Mouse (Mus musculus) thymus, adult 18-20 months (tissue): ENCODE data around the gene Gm49322.
A peak's percentile ranks its signal among the peaks of the same experiment; 100 is the strongest.
"Not testable (repeated sequence)": the region's sequence is repeated elsewhere in the genome, so short reads cannot be mapped to it uniquely, and the experiment has no call there.

Experiments used
- DNase-seq, 2 experiments: peaks; one replicate each; pipeline ENCODE4 v3.0.0; 2022; ENCODE audit warnings: mixed read lengths in 2 of 2

Gene Gm49322

DNA sequence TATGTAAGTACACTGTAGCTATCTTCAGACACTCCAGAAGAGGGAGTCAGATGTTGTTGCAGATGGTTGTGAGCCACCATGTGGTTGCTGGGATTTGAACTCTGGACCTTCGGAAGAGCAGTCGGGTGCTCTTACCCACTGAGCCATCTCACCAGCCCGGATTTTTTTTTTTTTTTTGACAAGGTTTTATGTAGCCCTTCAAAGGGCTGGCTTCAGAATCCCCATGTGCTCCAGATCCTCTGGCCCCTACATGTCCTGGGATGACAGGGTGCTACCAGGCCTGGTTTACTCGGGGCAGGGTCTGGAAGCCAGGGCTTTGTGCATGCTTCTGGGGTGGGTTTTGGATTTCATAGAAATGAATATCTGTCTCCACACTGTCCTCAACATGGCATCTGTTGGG lies at the start of gene Gm49322:
Gene Gm49322, plus strand, starts transcription at position 301 of the 400 bp plus-strand sequence.
- not testable (repeated sequence) for DNase-seq

DNA sequence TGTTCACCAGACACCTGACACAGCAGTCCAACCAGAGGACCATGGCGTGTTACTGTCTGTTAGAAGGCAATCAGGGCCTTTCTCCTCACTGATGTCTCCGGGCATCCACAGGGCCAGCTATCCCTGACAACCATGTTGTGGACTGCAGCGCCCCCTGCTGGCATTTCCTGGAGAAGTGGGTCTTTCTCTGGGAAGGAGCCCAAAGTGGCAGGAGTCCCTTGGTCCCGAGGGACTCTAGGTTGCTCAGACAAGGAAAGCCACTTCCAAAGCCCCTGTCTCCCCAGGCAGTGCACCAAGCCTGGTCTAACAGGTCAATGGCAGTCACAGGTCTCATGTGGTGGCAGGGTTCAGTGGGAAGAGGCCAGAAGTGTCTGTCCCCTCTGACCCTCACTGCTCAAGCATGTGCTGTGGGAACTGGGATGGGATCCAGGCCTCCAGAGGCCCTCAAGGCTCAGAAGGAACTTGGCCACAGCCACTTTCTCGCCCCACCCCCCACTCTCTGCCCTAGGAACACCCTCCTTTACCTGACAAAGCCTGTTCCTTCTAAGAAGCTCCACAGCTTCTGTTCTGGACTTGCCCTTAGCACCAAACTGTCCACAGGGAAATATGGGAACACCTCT lies 48.4 kb upstream of the Gm49322 start:
- DNase-seq: no peak

DNA sequence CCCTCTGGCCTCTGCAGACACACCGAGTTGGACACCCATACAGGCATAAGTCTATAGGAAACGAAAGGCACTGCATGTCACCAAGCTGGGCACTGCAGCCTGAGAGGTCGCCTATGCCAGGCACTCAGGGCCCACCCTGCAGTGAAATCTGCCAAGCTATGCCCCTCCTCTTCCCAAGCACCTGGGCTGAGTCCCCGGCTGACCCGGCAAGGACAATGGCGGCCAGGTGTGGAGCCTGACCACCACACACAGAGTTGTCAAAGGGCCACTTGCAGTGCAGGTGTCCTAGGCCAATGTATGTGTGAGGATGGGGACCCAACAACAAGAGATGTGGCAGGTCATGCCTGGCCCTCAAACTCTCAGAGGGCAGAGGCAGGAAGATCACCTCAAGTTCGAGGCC lies 46.4 kb upstream of the Gm49322 start:
- DNase-seq: no peak

DNA sequence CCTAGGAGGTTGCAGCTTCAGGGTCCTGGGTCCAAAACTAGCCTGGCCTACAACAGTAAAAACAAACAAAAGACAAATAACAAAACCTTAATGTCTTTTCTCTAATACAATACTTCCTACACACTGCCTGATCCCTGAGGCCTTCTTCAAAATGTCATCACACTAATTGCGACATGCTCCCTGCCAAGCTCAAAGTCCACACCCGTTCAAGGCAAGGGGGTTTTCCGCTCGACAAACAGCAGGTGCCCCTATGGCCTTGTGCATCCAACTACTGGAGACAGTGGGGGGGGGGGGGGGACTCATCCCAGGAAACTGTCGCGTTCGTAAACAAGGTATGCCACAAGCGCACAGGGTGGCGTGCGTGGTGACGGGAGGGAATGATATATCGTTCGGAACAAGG lies 45.2 kb upstream of the Gm49322 start:
- no peak for DNase-seq

DNA sequence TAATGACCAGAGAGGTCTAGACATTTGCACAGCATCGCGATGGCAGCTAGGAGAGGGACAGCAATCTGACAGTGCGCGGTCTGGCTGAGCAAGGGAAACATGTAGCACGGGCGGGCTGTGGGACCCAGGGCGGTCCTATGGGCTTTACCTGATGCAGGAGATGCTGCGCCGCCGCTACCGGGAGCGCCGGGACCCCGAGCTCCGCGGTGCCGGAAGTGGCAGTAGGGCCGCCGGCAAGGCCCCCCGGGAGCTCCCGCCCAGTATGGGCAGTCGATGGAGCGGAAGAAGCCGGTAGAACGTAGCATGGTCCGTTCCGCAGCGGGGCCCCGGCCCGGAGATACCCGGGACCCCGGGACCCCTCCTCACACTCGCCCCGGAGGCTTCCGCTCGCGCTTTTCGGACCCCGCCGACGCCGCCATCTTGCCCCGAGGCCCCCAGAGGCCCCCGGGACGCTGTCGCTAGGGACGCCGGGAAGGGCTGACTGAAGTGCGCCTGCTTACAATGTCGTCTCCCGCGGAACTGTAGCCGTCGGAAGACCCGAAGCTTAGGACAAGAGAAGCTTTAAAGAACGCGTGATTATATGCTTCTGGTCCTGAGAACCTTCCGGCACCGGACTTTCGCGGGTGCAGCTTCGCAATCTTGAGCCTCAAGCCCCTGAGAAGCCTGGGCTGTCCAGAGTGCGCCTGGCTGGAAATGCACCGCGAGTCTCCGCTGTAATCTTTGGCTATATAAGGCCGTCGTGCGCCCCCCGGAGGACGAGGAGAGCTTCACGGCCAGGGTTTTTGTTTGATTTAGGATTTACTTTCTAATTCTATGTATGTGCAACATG lies 44.5 kb upstream of the Gm49322 start, which contains the start of gene Rexo1:
Gene Rexo1, minus strand, starts transcription at position 445 of the 829 bp plus-strand sequence.
- peak; percentile 81 to 87 for DNase-seq

DNA sequence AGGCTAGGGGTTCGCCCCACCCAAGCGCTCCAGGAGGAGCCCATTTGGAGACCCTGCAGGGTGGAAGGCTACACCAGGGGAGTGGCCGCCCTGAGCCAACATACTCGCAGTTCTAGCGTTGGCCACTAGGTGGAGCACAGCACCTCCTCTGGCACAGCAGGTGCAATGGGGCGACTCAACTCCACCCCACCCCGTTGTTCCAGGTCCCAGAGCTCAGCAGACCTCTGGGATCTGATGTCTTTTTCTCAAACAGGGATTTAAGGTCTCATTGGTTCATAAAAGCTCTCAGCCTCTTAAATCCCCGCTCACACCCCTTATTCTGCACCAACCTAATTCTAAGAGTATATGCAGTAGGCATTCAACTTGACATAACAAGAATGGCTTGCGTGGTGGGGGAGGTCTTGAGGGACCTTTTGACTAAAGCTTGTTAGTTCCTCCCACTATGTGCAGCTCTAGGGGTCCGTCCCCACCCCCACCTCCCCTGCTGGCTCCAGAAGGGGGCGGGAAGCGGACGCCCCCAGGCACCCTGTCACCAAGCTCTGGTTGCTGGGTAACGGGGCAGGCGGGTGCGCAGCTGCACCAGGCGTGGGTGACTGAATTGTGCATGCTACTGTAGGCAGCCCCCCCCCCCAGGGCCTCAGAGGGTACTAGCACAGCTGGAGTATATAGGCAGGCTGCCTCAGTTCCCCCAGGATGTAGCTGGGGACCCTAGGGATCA lies 39.3 kb upstream of the Gm49322 start:
- DNase-seq: peak; percentile 77 to 82

DNA sequence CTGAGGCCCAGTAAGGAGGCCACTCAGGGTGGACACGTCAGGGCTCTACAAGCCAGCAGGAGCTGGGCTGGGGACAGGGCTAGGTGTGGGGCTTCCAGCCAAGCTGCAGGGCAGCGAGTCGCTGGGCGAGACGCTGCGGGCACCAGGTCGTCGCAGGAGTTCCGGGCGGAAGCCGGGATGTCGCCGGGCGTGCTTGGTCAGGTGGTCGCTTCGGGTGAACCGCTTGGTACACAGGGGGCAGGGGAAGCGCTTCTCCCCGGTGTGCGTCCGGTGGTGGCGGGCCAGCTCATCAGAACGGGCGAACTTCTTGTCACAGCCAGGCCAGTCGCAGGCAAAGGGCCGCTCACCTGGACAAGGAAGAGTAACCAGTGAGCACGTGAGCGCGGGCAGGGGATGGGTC lies 36.9 kb upstream of the Gm49322 start:
- DNase-seq: no peak

DNA sequence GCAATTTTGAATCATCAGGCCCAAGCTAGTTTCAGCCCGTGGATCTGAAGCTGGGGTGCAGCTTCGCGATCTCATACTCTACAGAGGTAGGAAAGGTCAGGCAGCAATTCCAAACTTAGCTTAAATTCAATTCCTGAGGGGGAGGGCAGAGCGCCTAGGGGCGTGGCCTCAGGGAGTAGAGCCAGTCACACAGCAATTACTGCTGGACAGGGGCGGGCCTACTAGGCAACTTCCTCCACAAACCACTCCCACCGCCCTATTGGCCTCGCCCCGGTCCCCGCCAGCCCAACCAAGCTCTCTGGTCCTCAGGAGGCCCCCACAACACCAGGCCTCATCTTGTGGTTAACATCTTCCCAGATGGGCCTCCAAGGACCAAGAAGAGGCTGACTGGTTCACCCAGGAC lies 36.2 kb upstream of the Gm49322 start:
- DNase-seq: no peak

DNA sequence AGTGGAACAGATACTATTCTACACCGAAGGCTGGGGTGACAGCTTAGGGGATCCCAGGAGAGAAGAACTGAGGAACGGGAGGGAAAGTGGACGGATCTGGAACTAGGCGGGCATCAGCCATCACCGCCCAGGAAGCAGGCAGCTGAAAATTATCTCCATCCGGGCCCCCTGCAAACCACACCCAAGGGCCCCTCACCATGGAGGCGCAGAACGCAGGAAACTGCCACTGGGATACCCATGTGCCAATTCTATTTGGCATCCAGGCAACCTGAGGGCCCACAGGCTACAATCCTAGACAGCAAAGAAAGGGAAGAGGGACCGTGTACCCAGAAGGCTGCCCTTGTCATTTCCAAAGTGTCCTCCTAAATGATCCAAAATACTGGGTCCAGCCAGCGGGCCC lies 35.4 kb upstream of the Gm49322 start:
- no peak for DNase-seq

DNA sequence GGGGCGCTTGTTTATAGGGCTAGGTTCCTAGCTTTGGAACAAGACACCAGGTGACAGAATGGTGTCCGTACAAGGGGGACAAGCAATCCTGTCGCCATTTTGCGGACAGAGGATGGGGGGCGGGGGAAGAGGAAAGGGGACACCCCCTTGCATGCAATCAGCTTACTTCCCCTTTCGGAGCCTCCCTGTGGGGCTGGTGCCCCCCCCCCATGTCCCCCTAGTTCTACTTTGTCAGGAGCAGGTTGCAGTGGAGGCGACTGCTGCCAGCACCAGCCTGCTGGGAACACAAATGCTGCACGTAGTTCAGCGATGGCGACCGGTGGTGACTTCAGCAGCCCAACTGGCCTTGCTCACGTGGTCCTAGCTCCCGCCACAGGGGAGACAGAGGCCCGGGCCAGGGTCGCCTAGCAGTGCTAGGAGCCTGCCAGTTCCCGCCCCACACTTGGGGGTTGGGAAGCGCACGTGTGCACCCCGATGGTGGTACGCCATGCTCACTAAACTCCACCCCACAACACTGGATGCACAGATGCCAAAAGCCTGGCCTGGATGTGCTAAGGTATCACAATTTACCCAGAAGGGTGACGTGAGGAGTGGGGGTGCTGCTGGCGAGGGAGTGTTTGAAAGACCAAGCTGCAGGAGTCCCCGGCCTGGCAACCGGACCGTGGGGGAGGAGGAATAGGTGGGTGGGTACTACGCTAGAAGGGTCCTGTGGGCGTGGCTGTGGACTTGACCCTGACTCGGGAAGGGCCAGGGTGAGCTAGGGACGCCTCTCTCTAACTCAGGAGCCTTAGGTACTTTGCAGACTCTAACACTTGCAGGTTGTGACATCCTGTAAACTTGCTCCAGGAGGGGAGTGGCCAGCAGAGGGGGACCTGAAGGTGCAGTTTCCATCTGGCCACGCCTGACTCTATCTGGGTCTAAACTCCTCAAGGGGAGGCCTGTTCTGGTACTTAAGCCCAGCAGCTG lies 34.7 kb upstream of the Gm49322 start:
- DNase-seq: no peak

DNA sequence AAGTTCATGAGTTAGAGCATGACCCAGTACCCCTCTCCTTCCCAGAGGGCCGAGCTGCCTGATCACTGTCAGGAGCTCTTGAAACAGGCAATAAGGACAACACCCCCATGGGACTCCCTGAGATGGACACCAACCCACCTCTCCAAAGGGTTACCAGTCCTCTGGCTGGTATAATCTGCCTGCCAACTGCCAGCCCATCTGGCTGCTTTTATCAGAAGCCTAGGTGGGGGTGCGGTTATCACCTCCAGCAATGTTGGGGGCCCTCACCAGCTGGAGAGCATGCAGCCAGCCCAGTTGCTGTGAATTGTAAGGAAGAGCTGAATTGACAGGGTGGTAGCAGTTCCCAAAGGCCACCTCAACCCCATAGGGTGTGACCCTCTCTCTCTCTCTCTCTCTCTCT lies 33.3 kb upstream of the Gm49322 start:
- no peak for DNase-seq

DNA sequence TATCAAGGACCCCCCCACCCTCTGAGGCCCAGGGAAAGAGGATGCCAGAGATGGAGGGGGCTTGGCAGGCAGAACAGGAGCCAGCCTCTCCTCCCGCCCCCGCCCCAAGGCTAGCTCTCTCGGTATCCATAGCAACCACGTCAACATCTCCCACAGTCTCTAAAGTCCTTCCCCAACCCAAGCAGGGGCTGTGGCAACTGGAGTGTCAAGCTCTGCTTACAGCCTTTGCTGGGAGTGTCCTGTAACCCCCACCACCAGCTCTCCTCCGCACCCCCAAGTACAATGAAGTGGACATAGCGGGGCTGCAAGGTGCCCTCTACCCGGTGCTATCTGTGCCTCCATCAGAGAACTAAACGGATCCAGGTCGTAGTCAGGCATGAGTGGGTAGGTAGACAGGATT lies 31.9 kb upstream of the Gm49322 start:
- no peak for DNase-seq

DNA sequence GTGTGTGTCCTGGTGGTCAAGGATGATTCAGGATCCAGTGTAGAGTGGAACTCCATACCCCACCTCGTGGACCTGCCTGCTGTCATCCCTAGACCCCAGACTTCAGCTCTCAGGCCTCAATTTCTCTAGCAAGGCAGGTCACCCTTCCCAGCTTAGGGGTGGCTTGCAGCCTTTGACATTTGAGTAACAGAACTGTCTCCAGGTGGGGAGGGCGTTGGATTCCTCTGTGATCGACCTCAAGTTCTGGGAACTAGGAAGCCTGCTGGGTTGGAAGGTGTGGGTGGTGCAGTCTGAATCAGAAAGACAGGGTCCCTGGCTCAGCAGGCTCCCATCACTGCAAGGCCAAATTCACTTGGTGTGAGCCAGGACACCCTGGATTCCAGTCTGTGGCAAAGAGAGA lies 30.9 kb upstream of the Gm49322 start:
- no peak for DNase-seq

DNA sequence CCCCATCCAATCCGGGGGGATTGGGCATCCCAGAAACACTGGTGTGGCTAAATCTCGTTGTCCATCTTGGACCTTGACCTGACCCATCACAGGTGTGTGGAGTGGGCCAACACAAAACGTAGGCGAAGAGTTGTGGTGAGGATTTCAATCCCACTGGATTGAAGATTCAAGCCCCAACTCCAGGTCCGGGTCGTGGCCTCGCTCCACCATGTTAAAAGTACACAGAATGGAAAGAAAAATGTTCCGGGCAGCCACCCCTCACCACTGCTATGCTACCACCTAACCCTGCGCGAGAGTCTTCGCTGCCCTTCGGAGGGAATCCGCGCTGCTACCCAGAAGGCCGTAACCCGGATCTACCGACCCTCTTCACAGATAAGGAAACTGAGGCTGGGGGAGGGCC lies 29.9 kb upstream of the Gm49322 start:
- DNase-seq: no peak

DNA sequence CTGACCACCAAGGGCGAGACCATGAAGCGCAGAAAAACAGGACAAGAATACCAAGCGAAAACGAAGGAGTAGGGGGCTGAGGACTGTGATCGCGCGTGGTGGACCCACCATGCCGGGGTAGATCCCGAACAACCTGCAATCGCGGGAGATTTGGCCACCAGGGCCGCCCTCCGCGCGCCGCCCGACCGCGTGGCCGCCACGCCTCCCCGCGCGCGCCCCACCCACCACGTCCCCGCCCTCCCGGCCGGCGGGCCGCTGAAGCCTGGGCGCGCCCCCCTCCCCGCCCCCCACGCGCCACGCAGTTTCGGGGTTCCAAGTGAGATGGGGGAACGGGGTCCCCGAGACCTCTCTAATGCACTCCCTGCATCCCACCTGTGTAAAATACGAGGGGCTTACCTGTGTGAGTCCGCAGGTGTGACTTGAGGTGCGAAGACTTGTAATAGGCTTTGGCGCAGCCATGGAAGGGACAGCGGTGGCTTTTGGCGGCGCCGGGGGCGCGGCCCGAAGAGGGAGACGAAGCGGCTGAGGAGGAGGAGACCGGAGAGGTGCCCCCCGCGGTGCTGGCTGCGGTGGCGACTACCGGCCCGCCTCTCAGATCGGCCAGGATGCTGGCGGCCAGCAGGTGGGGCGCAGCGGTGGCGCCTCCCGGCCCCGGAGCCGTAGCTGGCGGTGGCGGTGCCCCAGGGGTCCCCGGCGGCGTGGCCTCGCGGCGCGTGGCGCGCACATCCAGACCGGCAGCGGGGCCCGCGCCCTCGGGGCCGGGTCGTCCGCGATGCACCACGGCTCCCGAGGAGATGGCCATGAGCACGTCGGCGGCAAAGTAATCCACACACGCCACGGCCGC lies 29.2 kb upstream of the Gm49322 start:
- DNase-seq: peak in 1 of 2 experiments; percentile 68

DNA sequence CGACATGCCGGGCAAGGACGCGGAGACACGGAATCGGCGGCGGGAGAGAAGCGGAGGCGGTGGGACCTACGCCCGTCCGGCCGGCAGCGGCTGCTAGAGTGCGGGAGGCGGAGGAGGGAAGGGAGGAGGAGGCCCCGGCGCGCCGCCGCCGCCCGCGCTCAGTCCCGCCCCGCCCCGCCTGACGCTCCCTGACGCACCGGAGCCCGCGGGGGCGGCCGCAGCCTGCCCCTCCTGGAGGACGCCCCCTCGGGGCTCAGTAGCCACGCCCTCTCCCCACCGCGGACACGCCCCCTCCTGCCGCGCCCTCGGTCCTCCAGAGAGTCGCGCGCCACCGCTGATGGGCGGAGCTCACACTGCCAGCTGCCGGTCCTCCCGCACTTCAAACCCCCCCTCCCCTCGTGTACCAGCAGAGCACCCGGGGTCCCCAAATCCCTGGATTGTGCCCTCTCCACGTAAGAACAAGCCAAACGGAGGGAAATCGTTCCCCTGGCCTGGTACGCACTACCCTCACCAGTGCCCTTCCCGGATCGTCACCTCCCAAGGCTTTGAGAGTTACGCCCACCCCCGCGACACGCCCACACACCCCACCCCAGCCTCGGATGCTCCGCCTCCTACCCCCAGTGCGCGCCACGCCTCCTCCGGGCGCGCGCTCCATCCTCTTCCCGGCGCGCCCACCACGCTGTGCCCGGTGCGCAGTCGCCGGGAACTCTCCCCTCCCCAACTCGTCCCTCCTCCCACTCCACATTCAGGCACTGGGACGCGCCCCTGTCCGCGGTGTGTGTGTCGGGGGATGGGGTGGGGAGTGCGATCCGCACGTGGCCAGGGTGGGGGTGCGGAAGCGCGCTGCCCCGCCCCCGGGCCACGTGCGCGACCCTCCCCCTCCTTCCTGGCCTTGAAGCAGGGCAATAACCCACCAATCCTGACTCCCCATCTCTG lies 28.4 kb upstream of the Gm49322 start, which contains the start of gene Klf16:
Gene Klf16, minus strand, starts transcription at position 127 of the 936 bp plus-strand sequence.
- peak; percentile 97 to 98 for DNase-seq

DNA sequence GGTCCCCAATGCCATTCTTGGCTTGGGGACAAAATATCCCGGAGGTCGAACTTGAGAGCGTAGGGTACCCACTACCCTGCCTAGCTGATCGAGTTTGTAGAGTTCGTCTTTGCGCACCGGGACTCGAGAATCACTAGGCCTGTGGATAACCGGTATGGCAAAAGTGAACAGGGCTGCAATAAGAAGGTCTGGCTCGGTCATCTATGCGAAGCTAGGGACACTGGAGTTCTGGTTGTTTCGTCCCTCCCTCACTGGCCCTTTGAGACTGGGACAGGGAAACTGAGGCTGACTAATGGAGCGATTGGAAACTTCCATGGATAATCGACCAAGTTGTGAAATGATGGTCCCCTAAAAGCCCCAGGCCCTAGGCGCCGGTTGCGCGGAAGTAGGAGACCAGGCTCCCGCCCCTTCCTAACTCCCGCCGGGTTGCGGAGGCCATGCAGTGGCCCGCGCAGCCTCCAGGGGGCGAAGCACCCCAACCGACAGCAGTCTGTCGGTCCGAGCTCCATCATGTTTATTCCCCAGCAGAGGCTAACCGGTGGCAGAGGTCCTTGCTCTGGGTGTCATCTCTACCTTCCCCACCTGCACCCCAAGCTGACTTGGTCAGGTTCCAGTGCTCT lies 27.6 kb upstream of the Gm49322 start:
- DNase-seq: peak; percentile 78 to 82

DNA sequence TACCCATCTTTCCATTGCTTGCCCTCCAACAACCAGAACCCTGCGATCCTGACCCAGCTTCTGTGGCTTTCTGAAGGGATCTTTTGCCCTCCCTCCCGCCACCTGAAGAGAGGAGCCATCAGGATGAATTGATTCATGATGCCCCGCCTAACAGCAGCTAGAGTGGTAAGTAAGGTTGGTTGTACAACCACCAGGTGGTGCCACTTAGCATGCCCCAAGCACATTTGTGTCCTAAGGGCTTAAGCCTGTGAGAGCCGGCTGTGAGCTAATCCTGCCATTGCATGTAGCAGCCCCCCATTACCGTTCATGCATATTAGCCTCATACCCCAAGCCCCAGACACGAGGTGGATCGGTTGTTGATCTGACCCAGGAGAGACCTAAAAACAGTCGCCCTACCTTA lies 26.9 kb upstream of the Gm49322 start:
- DNase-seq: peak in 1 of 2 experiments; percentile 74

DNA sequence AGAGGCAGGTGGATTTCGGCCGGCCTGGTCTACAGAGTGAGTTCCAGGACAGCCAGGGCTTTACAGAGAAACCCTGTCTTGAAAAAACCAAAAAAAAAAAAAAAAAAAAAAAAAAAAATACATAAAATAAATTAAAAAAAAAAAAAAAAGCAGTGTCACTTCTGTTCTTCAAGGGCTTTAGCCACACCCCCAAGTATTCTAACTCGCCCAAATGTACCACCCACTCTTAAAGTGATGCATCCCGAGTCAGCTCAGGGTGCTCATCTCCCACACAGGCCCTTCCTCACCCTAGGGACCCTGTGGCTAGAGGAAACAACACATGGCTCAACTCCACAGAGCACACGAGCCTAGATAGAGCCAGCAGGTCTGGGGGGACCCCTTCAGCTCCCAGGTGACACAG lies 22.8 kb upstream of the Gm49322 start:
- DNase-seq: no peak

DNA sequence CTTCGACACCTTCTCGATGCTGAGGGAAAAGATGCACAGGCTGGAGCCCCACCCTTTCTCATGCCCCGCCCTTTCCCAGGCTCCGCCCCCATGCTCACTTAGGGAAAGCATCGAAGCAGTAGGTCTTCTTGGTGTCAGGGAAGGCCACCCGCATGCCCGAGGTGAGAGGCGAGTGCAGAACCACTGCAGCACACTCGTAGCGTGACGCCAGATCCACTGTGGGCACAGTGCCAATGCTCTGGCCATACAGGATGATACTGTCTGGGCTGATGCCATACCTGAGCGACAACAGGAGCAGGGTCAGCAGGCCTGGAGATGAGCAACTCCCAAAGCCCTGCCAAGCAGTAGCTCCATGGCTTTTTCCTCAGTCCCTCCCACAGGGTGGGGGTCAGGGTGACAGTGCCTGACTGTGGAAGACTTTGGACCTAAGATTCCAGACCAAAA lies 21.8 kb upstream of the Gm49322 start:
- DNase-seq: no peak
